Mouse (Mus musculus): ENCODE measurements at regions not wholly inside any gene's neighbourhood (a gene's known extent, or its start where the extent isn't known, plus 50 kb on each side); places are given as distances from the start of the nearest gene placed in this dataset.

- Histone ChIP-seq H3K27ac (ENCODE audit: low read depth, low read length) (no peak overlapping the region), H3K4me1 (ENCODE audit: control insufficient read depth, insufficient read depth, low read length) (no peaks in the 10 kb centered on the region), H3K4me3 (ENCODE audit: low read depth, low read length) (no peak overlapping the region), H3K9ac (ENCODE audit: low read length) (no peak overlapping the region), H3K36me3 (ENCODE audit: control insufficient read depth, insufficient read depth, low read length) (no peaks in the 10 kb centered on the region), H3K4me2 (ENCODE audit: low read length) (no peak overlapping the region), H3K27me3 (replicated peaks; ENCODE audit: control insufficient read depth, insufficient read depth, low read length) (no peaks in the 10 kb centered on the region), H3K9me3 (replicated peaks; ENCODE audit: control insufficient read depth, low read length) (no peaks in the 10 kb centered on the region)
- WGBS = 30% methylated on average over 8 of the region's 8 CpGs
- ATAC-seq = peak; percentile 82
- peak; percentile 77 for DNase-seq (ENCODE audit: low spot score)
Measured at GRCm38 (mm10) chrX:99657790-99658451, 162.9 kb upstream of the Tmem28 start.

GRCm38 (mm10) chrX:99656988-99657387, 163.8 kb upstream of the Tmem28 start:
- Histone ChIP-seq H3K4me2 (ENCODE audit: low read length) (no peak overlapping the region), H3K36me3 (ENCODE audit: control insufficient read depth, insufficient read depth, low read length) (no peaks in the 10 kb centered on the region), H3K4me3 (ENCODE audit: low read depth, low read length) (no peak overlapping the region), H3K9me3 (replicated peaks; ENCODE audit: control insufficient read depth, low read length) (no peaks in the 10 kb centered on the region), H3K27me3 (replicated peaks; ENCODE audit: control insufficient read depth, insufficient read depth, low read length) (no peaks in the 10 kb centered on the region), H3K9ac (ENCODE audit: low read length) (no peak overlapping the region), H3K4me1 (ENCODE audit: control insufficient read depth, insufficient read depth, low read length) (no peaks in the 10 kb centered on the region), H3K27ac (ENCODE audit: low read depth, low read length) (no peak overlapping the region)
- DNase-seq (ENCODE audit: low spot score) = no peak
- 58% methylated on average over 6 of the region's 6 CpGs for WGBS
- no peak for ATAC-seq

GRCm38 (mm10) chrX:99632211-99632775, 161.2 kb upstream of the Pja1 start:
- no peak overlapping the region for H3K4me2 ChIP-seq (ENCODE audit: low read length)
- no peak overlapping the region for H3K9ac ChIP-seq (ENCODE audit: low read length)
- no peaks in the 10 kb centered on the region for H3K36me3 ChIP-seq (ENCODE audit: control insufficient read depth, insufficient read depth, low read length)
- ATAC-seq (no peak), DNase-seq (ENCODE audit: low spot score) (peak; percentile 52)
- H3K4me3 ChIP-seq (ENCODE audit: low read depth, low read length) = no peak overlapping the region
- H3K9me3 ChIP-seq (replicated peaks; ENCODE audit: control insufficient read depth, low read length) = no peaks in the 10 kb centered on the region
- no peaks in the 10 kb centered on the region for H3K4me1 ChIP-seq (ENCODE audit: control insufficient read depth, insufficient read depth, low read length)
- WGBS = 37% methylated on average over 2 of the region's 2 CpGs
- no peaks in the 10 kb centered on the region for H3K27me3 ChIP-seq (replicated peaks; ENCODE audit: control insufficient read depth, insufficient read depth, low read length)
- H3K27ac ChIP-seq (ENCODE audit: low read depth, low read length) = no peak overlapping the region

GRCm38 (mm10) chrX:99624515-99625179, 153.6 kb upstream of the Pja1 start:
- Histone ChIP-seq H3K4me1 (ENCODE audit: control insufficient read depth, insufficient read depth, low read length) (no peaks in the 10 kb centered on the region), H3K27me3 (replicated peaks; ENCODE audit: control insufficient read depth, insufficient read depth, low read length) (no peaks in the 10 kb centered on the region; the same call in 1 of the 2 replicates), H3K9me3 (replicated peaks; ENCODE audit: control insufficient read depth, low read length) (no peaks in the 10 kb centered on the region), H3K4me3 (ENCODE audit: low read depth, low read length) (no peak overlapping the region), H3K9ac (ENCODE audit: low read length) (no peak overlapping the region), H3K4me2 (ENCODE audit: low read length) (no peak overlapping the region), H3K36me3 (ENCODE audit: control insufficient read depth, insufficient read depth, low read length) (no peaks in the 10 kb centered on the region), H3K27ac (ENCODE audit: low read depth, low read length) (no peak overlapping the region)
- 90% methylated on average over 5 of the region's 5 CpGs for WGBS
- DNase-seq (ENCODE audit: low spot score) (no peak), ATAC-seq (no peak)

GRCm38 (mm10) chrX:99612130-99612759, 141.2 kb upstream of the Pja1 start:
- ATAC-seq = no peak
- H3K9ac ChIP-seq (ENCODE audit: low read length) = no peak overlapping the region
- H3K4me1 ChIP-seq (ENCODE audit: control insufficient read depth, insufficient read depth, low read length) = no peaks in the 10 kb centered on the region; the same call in 1 of the 2 replicates
- no peak overlapping the region for H3K27ac ChIP-seq (ENCODE audit: low read depth, low read length)
- no peak for DNase-seq (ENCODE audit: low spot score)
- H3K4me3 ChIP-seq (ENCODE audit: low read depth, low read length) = no peak overlapping the region
- no peaks in the 10 kb centered on the region for H3K9me3 ChIP-seq (replicated peaks; ENCODE audit: control insufficient read depth, low read length)
- no peaks in the 10 kb centered on the region for H3K27me3 ChIP-seq (replicated peaks; ENCODE audit: control insufficient read depth, insufficient read depth, low read length)
- H3K36me3 ChIP-seq (ENCODE audit: control insufficient read depth, insufficient read depth, low read length) = no peaks in the 10 kb centered on the region
- no peak overlapping the region for H3K4me2 ChIP-seq (ENCODE audit: low read length)
- WGBS = 69% methylated on average over 9 of the region's 9 CpGs

GRCm38 (mm10) chrX:99610096-99610495, 139.0 kb upstream of the Pja1 start:
- ATAC-seq = no peak
- H3K4me1 ChIP-seq (ENCODE audit: control insufficient read depth, insufficient read depth, low read length) = no peaks in the 10 kb centered on the region; the same call in 1 of the 2 replicates
- no peak overlapping the region for H3K4me2 ChIP-seq (ENCODE audit: low read length)
- no peaks in the 10 kb centered on the region for H3K9me3 ChIP-seq (replicated peaks; ENCODE audit: control insufficient read depth, low read length)
- H3K27me3 ChIP-seq (replicated peaks; ENCODE audit: control insufficient read depth, insufficient read depth, low read length) = no peaks in the 10 kb centered on the region
- DNase-seq (ENCODE audit: low spot score) = peak; percentile 27
- no peak overlapping the region for H3K4me3 ChIP-seq (ENCODE audit: low read depth, low read length)
- no peak overlapping the region for H3K27ac ChIP-seq (ENCODE audit: low read depth, low read length)
- H3K9ac ChIP-seq (ENCODE audit: low read length) = no peak overlapping the region
- H3K36me3 ChIP-seq (ENCODE audit: control insufficient read depth, insufficient read depth, low read length) = no peaks in the 10 kb centered on the region
- WGBS = 58% methylated on average over 5 of the region's 5 CpGs

GRCm38 (mm10) chrX:99609591-99609990, 138.5 kb upstream of the Pja1 start:
- H3K9me3 ChIP-seq (replicated peaks; ENCODE audit: control insufficient read depth, low read length) = no peaks in the 10 kb centered on the region
- no peaks in the 10 kb centered on the region for H3K36me3 ChIP-seq (ENCODE audit: control insufficient read depth, insufficient read depth, low read length)
- H3K27me3 ChIP-seq (replicated peaks; ENCODE audit: control insufficient read depth, insufficient read depth, low read length) = no peaks in the 10 kb centered on the region
- no peaks in the 10 kb centered on the region; the same call in 1 of the 2 replicates for H3K4me1 ChIP-seq (ENCODE audit: control insufficient read depth, insufficient read depth, low read length)
- H3K4me3 ChIP-seq (ENCODE audit: low read depth, low read length) = no peak overlapping the region
- ATAC-seq (no peak), DNase-seq (ENCODE audit: low spot score) (no peak)
- no peak overlapping the region for H3K4me2 ChIP-seq (ENCODE audit: low read length)
- 69% methylated on average over 2 of the region's 2 CpGs for WGBS
- no peak overlapping the region for H3K27ac ChIP-seq (ENCODE audit: low read depth, low read length)
- no peak overlapping the region for H3K9ac ChIP-seq (ENCODE audit: low read length)

- no peaks in the 10 kb centered on the region for H3K36me3 ChIP-seq (ENCODE audit: control insufficient read depth, insufficient read depth, low read length)
- no peak overlapping the region for H3K9ac ChIP-seq (ENCODE audit: low read length)
- no peaks in the 10 kb centered on the region; the same call in 1 of the 2 replicates for H3K4me1 ChIP-seq (ENCODE audit: control insufficient read depth, insufficient read depth, low read length)
- ATAC-seq (0 out of 2 replicates have a peak, but pooled peaks have one; percentile 37), DNase-seq (ENCODE audit: low spot score) (no peak)
- 0 out of 2 replicates have a peak, but pooled peaks cover 2% of the 10 kb centered on the region for H3K27me3 ChIP-seq (replicated peaks; ENCODE audit: control insufficient read depth, insufficient read depth, low read length)
- no peak overlapping the region for H3K4me2 ChIP-seq (ENCODE audit: low read length)
- H3K27ac ChIP-seq (ENCODE audit: low read depth, low read length) = no peak overlapping the region
- no peak overlapping the region for H3K4me3 ChIP-seq (ENCODE audit: low read depth, low read length)
- 47% methylated on average over 2 of the region's 2 CpGs for WGBS
- H3K9me3 ChIP-seq (replicated peaks; ENCODE audit: control insufficient read depth, low read length) = no peaks in the 10 kb centered on the region
Measured at GRCm38 (mm10) chrX:99608284-99608692, 137.2 kb upstream of the Pja1 start.
